Mouse (Mus musculus) testis, adult 2 months (tissue): ENCODE results near the gene Ncam1.

Experiments used
- CTCF ChIP-seq: fragments of 200-500 bp; IDR thresholded peaks from 2 replicates; pipeline ENCODE4 v1.5.1; 2012; ENCODE audit warnings: low read depth, mild to moderate bottlenecking, inconsistent platforms, low read length, moderate library complexity; ENCODE audit not compliant: control insufficient read depth, insufficient read depth, insufficient replicate concordance
- POLR2A ChIP-seq: fragments of 200-500 bp; IDR thresholded peaks from 2 replicates; pipeline ENCODE4 v1.6.1; 2012; ENCODE audit warnings: low read depth, mild to moderate bottlenecking, inconsistent platforms, low read length, moderate library complexity; ENCODE audit not compliant: control insufficient read depth

DNA sequence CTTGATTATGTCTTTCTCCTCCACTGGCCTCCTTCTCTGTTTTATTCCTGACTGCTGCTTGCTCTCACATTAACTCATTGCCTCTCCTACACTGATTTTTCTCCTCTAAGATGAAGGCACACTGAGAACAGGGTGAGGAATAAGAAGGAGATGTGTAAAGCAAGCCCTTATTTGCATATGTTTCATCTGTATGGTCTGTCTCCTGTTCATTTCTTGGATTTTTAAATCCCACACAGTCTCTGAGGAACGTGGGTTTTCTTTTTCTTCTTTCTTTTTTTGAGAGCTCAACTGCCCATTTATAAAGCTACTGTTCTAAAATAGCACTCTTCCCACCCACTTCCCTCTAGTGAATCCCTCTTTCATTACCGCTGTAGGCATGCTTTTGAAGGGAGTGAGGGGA is 206.7 kb downstream of the Ncam1 start:
- TF ChIP-seq POLR2A (no peak), CTCF (no peak)
